Mouse (Mus musculus) bone marrow macrophage, adult 2 months (primary cell): ENCODE results near the gene Kif14.

Source experiments
- CTCF ChIP-seq: IDR thresholded peaks from 2 replicates; pipeline ENCODE4 v1.5.1; 2012; ENCODE audit warnings: low read depth, mild to moderate bottlenecking, low read length, moderate library complexity
- POLR2A ChIP-seq: IDR thresholded peaks from 2 replicates; pipeline ENCODE4 v1.6.1; 2012; ENCODE audit warnings: mild to moderate bottlenecking, low read depth, low read length, borderline replicate concordance

DNA sequence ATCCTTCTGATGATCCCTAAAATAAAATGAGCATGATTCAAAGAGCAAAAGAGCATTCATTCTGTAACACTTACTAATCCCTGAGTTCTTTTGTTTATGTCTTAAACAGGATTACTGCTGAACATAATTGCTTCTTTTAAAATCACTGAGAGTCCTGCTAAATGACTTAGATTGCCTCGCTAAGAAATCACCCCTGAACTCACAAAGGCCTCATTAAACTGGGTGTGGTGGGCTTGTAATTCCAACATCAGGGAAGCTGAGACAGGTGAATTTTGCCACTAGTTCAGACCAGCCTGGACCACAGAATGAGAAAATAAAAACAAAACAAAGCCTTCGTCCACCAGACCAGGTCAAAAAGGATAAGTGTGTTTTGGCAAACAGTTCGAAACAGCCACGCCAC is 8.7 kb upstream of the Kif14 start:
- no peak for TF ChIP-seq POLR2A
- TF ChIP-seq CTCF = no peak
